Mouse (Mus musculus) C2C12 (cell line): ENCODE results near the gene Lars2. TPM values are rescaled to one million over a fixed set of nuclear protein-coding genes. Genes with fewer than 3 reads are reported as not detected.
"Not testable (repeated sequence)": the region's sequence is repeated elsewhere in the genome, so short reads cannot be mapped to it uniquely, and the experiment has no call there.

ENCODE experiments used
- H3K27me3 ChIP-seq: one replicate; pipeline ENCODE4 v1.6.1; 2011; ENCODE audit not compliant: control insufficient read depth, insufficient read depth, insufficient read length
- H3K36me3 ChIP-seq: one replicate; pipeline ENCODE4 v1.6.1; 2011; ENCODE audit not compliant: control insufficient read depth, insufficient read depth
- H3K4me3 ChIP-seq: one replicate; pipeline ENCODE4 v1.5.1; 2011; ENCODE audit warnings: mild to moderate bottlenecking, control low read depth; ENCODE audit not compliant: poor library complexity, insufficient read depth, severe bottlenecking
- H3K79me2 ChIP-seq: one replicate; pipeline ENCODE4 v1.6.1; 2011; ENCODE audit not compliant: control insufficient read depth, insufficient read depth
- H3K79me3 ChIP-seq: one replicate; pipeline ENCODE4 v1.6.1; 2011; ENCODE audit warnings: low read depth, control low read depth
- H3ac ChIP-seq: one replicate; pipeline ENCODE3; 2011; ENCODE audit warnings: low read depth; ENCODE audit not compliant: control insufficient read depth, insufficient read length
- CEBPB ChIP-seq: IDR thresholded peaks from one replicate; pipeline ENCODE4 v1.6.1; 2011; ENCODE audit warnings: low read depth, mild to moderate bottlenecking, control low read depth, moderate library complexity
- CTCF ChIP-seq: IDR thresholded peaks from one replicate; pipeline ENCODE4 v1.5.1; 2011; ENCODE audit not compliant: control insufficient read depth, insufficient read depth, insufficient read length
- FOSL1 ChIP-seq: IDR thresholded peaks from one replicate; pipeline ENCODE4 v1.8.0; 2011; ENCODE audit warnings: mild to moderate bottlenecking, low read length; ENCODE audit not compliant: poor library complexity, insufficient read depth, severe bottlenecking
- MAX ChIP-seq: IDR thresholded peaks from one replicate; pipeline ENCODE4 v1.6.1; 2011; ENCODE audit warnings: mild to moderate bottlenecking, control low read depth
- MYOD1 ChIP-seq: IDR thresholded peaks from one replicate; pipeline ENCODE4 v1.6.1; 2011; ENCODE audit warnings: low read depth; ENCODE audit not compliant: control insufficient read depth, insufficient read length
- MYOG ChIP-seq: IDR thresholded peaks from one replicate; pipeline ENCODE4 v1.6.1; 2011; ENCODE audit not compliant: control insufficient read depth, insufficient read length; ENCODE audit errors: extremely low read depth
- USF1 ChIP-seq: IDR thresholded peaks from one replicate; pipeline ENCODE4 v1.6.1; 2011; ENCODE audit warnings: low read depth, mild to moderate bottlenecking, control low read depth, moderate library complexity
- polyA plus RNA-seq: library from polyadenylated mRNA; unstranded; fragments of >200 nt; fragmentation: generic; extraction: Trizol; gene quantifications from one replicate; pipeline ENCODE4 v1.2.1, GENCODE M21; 2012; ENCODE audit warnings: missing spikeins

The Lars2 gene
- polyA plus RNA-seq, 1 experiment: 480 TPM

DNA sequence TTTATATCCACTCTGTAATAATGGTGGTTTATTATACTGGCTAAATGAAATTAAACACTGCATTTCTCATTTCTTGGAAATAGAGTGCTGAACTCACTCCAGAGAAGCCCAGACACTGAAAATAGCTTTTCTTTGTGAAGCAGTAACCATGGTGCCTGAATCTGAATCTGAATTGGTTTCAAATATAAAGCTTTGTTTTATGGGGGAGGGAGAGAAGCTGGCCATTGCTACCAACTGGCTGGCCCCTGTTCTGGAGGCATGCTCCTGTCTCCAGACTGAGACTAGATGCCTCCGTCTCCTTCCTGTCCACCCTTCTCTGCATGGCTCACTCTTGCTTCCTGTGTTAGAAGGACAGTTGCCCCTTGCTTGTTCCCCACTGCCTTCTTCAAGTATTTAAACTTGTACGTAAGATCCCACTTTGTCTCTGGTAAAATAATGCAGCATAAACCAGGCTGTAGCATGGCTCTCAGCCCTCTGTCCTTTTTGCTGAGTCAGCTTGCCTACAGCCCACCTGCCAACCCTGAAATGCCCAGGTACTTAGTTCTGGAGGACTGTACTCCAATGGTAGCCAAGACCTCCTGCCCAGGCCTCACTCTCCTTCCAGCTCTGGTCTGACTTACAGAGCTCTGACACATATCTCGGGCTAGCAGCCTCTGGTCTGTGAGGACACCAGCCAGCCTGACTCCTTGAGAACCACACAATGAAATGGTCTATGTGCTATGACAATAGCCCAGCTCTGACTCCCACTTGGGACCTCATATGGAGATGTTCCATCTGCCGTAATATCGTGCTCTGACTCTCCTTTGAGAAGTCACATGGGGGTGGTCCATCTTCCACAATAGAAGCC, 18.8 kb downstream of the Lars2 start:
- Histone ChIP-seq H3K36me3 (no peaks in the 10 kb centered on the region), H3K79me3 (no peaks in the 10 kb centered on the region), H3K27me3 (no peaks in the 10 kb centered on the region), H3K79me2 (no peaks in the 10 kb centered on the region), H3K4me3 (no peak overlapping the region), H3ac (no peak overlapping the region)
- TF ChIP-seq CTCF (no peak), MYOD1 (no peak), MAX (no peak), USF1 (no peak), MYOG (no peak), FOSL1 (no peak), CEBPB (no peak)

DNA sequence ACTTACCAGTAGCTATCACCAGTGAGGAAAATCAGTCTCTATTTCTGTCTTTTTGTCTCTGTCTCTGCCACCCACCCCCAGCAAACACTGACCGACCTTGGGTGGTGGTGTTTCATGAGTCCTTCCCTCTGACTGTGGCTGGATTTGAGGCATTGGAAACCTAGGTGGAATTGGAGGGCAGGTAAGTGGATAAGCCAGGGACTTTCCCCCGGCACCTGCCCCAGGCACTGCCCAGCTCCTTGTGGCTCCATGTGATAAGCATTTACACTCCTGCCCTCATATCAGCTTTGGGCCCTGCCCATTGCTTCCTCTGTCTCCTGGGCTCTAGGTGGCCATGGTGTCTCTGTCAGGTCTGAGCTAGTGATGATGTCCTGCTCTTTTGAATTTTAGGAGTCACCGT, 19.6 kb downstream of the Lars2 start:
- Histone ChIP-seq H3K4me3 (no peak overlapping the region), H3ac (no peak overlapping the region), H3K36me3 (no peaks in the 10 kb centered on the region), H3K79me3 (no peaks in the 10 kb centered on the region), H3K27me3 (no peaks in the 10 kb centered on the region), H3K79me2 (no peaks in the 10 kb centered on the region)
- no peak for TF ChIP-seq MYOG
- no peak for TF ChIP-seq CTCF
- no peak for TF ChIP-seq CEBPB
- TF ChIP-seq MYOD1: no peak
- no peak for TF ChIP-seq FOSL1

DNA sequence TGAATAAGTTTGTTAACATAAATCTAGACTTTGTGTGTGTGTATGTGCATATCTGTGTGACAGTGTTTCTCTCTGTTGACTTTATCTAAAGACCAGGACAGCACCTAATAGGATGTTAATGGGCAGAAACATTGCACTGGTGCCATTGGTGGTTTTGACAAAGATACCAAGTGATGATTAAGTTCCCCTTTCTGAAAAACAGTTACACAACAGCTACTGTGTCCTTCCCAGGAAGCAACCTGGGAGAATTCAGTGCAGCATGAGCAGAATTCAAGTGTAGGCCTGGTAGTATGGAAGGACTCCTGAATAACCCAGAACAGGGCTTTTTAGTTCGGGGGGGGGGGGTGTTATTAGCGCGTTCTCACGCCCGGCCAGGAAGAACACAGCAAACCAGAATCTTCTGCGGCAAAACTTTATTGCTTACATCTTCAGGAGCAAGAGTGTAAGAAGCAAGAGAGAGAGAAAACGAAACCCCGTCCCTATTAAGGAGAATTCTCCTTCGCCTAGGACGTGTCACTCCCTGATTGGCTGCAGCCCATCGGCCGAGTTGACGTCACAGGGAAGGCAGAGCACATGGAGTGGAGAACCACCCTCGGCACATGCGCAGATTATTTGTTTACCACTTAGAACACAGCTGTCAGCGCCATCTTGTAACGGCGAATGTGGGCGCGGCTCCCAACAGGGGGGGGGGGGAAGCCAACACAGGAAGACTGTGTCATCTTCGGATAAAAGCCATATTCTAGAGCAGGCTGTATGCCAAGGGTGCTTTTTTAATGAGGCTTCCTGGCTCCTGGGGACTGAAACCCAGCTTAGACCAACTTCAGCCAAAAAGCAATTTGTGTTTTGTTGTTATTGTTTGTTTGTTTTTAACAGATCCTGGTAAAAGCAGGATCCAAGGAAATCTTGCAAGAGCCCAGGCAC, 21.6 kb downstream of the Lars2 start:
- H3K36me3 ChIP-seq, H3K27me3 ChIP-seq, H3K79me3 ChIP-seq, H3K4me3 ChIP-seq, H3ac ChIP-seq, H3K79me2 ChIP-seq: not testable (repeated sequence)

DNA sequence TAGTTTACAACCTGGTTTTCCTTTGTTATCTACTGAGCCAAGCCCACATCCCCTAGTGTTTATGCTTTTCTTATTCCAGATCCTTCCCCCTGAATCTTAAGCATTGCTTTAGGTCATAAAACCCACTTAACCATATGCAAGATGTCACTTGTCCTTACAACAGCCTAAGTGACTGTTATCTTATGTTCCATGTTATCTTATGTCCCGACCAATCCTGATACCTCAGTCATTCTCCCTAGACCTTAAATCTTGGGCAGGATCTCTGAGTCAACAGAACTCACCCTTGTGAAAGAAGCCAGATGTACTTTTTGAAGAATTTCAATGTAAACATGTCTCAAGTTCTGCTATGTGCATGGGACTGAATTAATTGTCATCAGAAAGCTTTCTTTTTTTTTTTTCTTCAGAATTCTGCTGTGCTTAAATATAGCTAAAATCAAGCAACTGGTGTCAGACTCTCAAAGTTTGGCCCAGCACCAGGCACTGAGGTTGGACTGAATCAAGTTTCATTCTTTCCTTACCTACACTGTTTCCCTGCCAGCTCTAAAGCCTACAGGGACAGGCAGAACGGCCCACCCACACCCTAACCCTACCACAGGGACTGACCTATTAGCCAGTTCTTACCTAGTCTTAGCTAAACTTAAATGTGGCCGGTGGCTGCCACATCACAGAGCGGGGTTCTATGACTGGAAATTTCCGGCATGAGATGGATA, 24.6 kb downstream of the Lars2 start:
- no peaks in the 10 kb centered on the region for H3K79me3 ChIP-seq
- TF ChIP-seq MAX (no peak), FOSL1 (no peak), USF1 (no peak), MYOD1 (no peak), CEBPB (no peak), CTCF (no peak), MYOG (no peak)
- H3ac ChIP-seq: no peak overlapping the region
- no peak overlapping the region for H3K4me3 ChIP-seq
- no peaks in the 10 kb centered on the region for H3K36me3 ChIP-seq
- H3K79me2 ChIP-seq: no peaks in the 10 kb centered on the region
- H3K27me3 ChIP-seq: no peaks in the 10 kb centered on the region

DNA sequence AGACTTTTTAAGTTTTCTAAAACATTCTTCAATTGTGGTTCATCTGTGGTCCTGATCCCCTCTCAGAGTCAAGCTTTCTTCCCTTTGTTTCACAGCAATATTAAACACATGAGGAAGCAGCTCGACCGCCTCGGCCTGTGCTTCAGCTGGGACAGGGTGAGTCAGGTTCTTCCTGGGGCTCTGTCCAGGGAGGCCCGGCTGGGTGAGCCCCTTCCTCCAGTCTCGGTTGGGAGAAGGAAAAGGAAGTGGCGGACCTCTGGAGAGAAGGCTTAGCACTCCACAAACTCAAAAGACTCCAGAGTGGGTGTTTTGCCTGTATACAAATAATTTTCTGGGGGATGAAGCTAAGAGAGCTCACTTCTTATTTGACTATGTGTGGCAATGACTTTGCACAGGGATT, 28.1 kb downstream of the Lars2 start:
- no peaks in the 10 kb centered on the region for H3K27me3 ChIP-seq
- H3K79me3 ChIP-seq: no peaks in the 10 kb centered on the region
- no peak overlapping the region for H3K4me3 ChIP-seq
- no peak overlapping the region for H3ac ChIP-seq
- H3K79me2 ChIP-seq: no peaks in the 10 kb centered on the region
- TF ChIP-seq MAX (no peak), USF1 (no peak), MYOD1 (no peak), CTCF (no peak), CEBPB (no peak), MYOG (no peak), FOSL1 (no peak)
- no peaks in the 10 kb centered on the region for H3K36me3 ChIP-seq

DNA sequence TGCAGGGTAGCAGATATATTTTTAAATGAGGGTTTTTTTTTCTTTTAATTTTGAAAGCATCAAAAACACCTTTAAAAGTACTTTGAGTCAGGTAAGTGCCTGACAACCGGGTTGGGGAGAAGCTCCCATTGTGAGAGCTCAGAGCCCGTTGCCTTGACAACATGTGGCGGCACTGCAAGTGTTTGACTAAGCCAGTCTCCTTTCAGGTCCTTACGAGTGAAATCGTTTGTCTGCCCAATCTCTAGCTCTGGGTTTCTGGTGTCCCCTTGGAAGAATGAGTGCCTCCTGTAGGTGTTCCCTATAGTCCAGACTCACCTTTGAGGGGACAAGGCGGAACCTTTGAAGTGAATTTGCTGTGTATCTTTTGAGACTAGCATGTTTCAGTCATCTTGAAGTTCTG, 31.0 kb downstream of the Lars2 start:
- TF ChIP-seq CEBPB (no peak), FOSL1 (no peak), USF1 (no peak), MYOG (no peak), CTCF (no peak), MAX (no peak), MYOD1 (no peak)
- H3K36me3 ChIP-seq: no peaks in the 10 kb centered on the region
- H3K79me3 ChIP-seq: no peaks in the 10 kb centered on the region
- H3K79me2 ChIP-seq: no peaks in the 10 kb centered on the region
- H3K4me3 ChIP-seq: no peak overlapping the region
- no peaks in the 10 kb centered on the region for H3K27me3 ChIP-seq
- no peak overlapping the region for H3ac ChIP-seq
